Mouse (Mus musculus) stomach, embryonic 16.5 days (tissue): ENCODE measurements at regions not wholly inside any gene's neighbourhood (a gene's known extent, or its start where the extent isn't known, plus 50 kb on each side); places are given as distances from the start of the nearest gene placed in this dataset.

Source experiments
- ATAC-seq: fragments of 200-750 bp; cut with Nextera tagmentation; 2 replicates; pipeline ENCODE4 v1.8.0; 2017; ENCODE audit warnings: moderate number of reproducible peaks, moderate TSS enrichment; ENCODE audit not compliant: insufficient read depth, low FRiP score
- H3K27ac ChIP-seq: fragments of 300-500 bp; sonication (generic); 2 replicates; pipeline ENCODE4 v1.5.1; 2014; ENCODE audit warnings: low read length
- H3K27me3 ChIP-seq: fragments of 300-500 bp; sonication (generic); 2 replicates; pipeline ENCODE4 v1.6.1; 2014; ENCODE audit warnings: low read length, control low read depth, mixed read lengths; ENCODE audit not compliant: control insufficient read depth, insufficient read depth
- H3K36me3 ChIP-seq: fragments of 300-500 bp; sonication (generic); 2 replicates; pipeline ENCODE4 v1.6.1; 2014; ENCODE audit warnings: low read length; ENCODE audit not compliant: control insufficient read depth, insufficient read depth
- H3K4me1 ChIP-seq: fragments of 300-500 bp; sonication (generic); 2 replicates; pipeline ENCODE4 v1.6.1; 2014; ENCODE audit warnings: low read length, control low read depth, mixed read lengths; ENCODE audit not compliant: control insufficient read depth, insufficient read depth
- H3K4me2 ChIP-seq: fragments of 300-500 bp; sonication (generic); 2 replicates; pipeline ENCODE4 v1.6.1; 2014; ENCODE audit warnings: low read depth, low read length, mixed read lengths
- H3K4me3 ChIP-seq: fragments of 300-500 bp; sonication (generic); replicated peaks from 2 replicates; pipeline ENCODE4 v1.5.1; 2014; ENCODE audit warnings: mild to moderate bottlenecking, low read length
- H3K9ac ChIP-seq: fragments of 300-500 bp; sonication (generic); 2 replicates; pipeline ENCODE4 v1.6.1; 2014; ENCODE audit warnings: low read length
- H3K9me3 ChIP-seq: fragments of 300-500 bp; sonication (generic); replicated peaks from 2 replicates; pipeline ENCODE4 v1.6.1; 2016; ENCODE audit warnings: low read length, control low read depth; ENCODE audit not compliant: control insufficient read depth
- WGBS: fragments of 180-500 bp; shearing (Covaris S2); extraction: QIAGEN DNeasy Blood & Tissue Kit; methylation state at CpG from one replicate; pipeline ENCODE4 v1.1.7; 2014; 5-methylcytosine and 5-hydroxymethylcytosine counted together

DNA sequence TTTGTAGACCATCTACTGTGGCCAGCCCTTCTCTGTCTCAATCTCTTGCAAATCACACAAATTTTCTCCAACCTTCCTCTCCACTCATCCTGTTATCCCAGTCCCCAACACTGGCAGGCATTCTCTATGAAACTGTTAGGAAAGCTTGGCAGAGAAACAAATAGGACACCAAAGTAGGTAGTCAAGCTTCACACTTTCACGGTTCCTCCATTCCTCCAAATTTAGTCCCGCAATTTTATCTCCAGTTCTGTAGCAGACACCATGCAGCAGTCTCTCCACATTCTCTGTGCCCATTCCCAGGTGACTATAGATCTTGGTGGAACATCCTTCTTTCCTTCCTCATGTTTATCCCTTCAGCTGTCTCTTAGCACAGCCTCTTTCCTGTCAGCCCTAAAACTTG lies 856.9 kb downstream of the Zpld1 start:
- Histone ChIP-seq H3K4me1 (no peaks in the 10 kb centered on the region), H3K27me3 (no peaks in the 10 kb centered on the region), H3K9ac (no peak overlapping the region), H3K9me3 (no peaks in the 10 kb centered on the region), H3K27ac (no peak overlapping the region), H3K4me2 (no peak overlapping the region), H3K4me3 (no peak overlapping the region), H3K36me3 (no peaks in the 10 kb centered on the region)
- WGBS = 90% methylated on average over 2 of the region's 2 CpGs
- ATAC-seq = no peak

DNA sequence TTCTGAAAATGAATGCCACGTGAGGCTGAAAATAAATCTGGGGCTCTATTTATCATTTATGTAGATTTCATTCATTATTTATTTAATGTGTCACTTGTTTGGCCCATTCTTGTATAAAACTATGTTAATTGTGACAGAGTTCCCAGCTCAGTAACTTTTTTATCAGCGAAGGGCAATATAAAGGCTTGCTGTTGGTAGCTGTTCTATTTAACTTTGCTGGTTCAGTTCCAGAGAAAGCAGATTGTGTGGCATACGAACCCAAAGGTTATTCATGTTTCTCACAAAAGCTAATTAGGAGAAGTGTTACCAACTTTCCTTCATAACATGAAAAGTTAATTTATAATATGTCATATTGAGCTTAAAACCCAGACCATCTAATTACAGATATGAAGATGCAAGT lies 891.1 kb downstream of the Zpld1 start:
- H3K4me1 ChIP-seq = no peaks in the 10 kb centered on the region
- no peak overlapping the region for H3K27ac ChIP-seq
- no peak overlapping the region for H3K4me3 ChIP-seq
- ATAC-seq = no peak
- no peaks in the 10 kb centered on the region for H3K27me3 ChIP-seq
- no peaks in the 10 kb centered on the region for H3K36me3 ChIP-seq
- H3K9me3 ChIP-seq = no peaks in the 10 kb centered on the region
- no peak overlapping the region for H3K4me2 ChIP-seq
- WGBS = 70% methylated on average over 3 of the region's 3 CpGs
- H3K9ac ChIP-seq = no peak overlapping the region

DNA sequence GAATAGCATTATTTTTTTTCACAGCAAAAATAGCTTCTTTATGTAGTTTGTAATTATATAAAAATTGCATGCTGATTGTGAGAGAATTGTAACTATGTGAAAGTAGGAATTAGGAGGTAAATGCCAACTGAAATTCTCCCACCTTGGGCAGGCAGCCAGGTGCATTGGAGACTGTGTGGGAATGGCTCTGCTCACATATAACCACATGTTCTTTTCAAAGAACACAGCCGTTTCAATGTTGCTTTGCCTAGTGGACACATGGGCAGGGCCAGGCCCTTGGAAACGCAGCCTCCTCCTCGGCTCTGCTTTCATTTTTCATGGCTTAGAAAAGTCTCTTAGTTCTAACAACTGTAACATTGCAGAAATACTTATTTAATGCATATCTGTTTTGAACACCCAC lies 913.8 kb downstream of the Zpld1 start:
- no peaks in the 10 kb centered on the region for H3K36me3 ChIP-seq
- no peak overlapping the region for H3K4me2 ChIP-seq
- no peaks in the 10 kb centered on the region for H3K9me3 ChIP-seq
- no peak overlapping the region for H3K27ac ChIP-seq
- H3K9ac ChIP-seq = no peak overlapping the region
- no peaks in the 10 kb centered on the region for H3K27me3 ChIP-seq
- ATAC-seq = no peak
- WGBS = 64% methylated on average over 3 of the region's 3 CpGs
- no peak overlapping the region for H3K4me3 ChIP-seq
- no peaks in the 10 kb centered on the region for H3K4me1 ChIP-seq

DNA sequence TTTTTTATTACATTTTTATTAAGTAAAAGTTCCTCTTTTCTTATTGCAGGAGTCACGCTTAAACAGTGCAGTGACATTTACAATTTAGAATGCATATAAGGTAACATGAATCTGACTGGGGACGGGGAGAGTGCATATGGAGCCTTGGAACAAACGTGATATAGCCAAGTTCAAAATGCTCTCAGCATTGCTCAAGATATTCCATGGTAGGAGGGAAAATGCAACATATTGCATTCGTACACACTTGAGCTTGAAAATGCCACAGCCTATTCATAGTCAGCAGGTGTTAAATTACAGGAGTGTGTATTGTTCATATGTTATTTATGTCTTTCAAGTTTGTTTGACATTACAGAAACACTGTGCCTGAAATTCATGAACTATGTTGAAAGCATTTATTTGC lies 922.8 kb downstream of the Zpld1 start:
- Histone ChIP-seq H3K27ac (no peak overlapping the region), H3K9ac (no peak overlapping the region), H3K4me1 (no peaks in the 10 kb centered on the region), H3K4me2 (no peak overlapping the region), H3K27me3 (no peaks in the 10 kb centered on the region), H3K36me3 (no peaks in the 10 kb centered on the region), H3K9me3 (no peaks in the 10 kb centered on the region), H3K4me3 (no peak overlapping the region)
- 56% methylated on average over 4 of the region's 4 CpGs for WGBS
- ATAC-seq = no peak

DNA sequence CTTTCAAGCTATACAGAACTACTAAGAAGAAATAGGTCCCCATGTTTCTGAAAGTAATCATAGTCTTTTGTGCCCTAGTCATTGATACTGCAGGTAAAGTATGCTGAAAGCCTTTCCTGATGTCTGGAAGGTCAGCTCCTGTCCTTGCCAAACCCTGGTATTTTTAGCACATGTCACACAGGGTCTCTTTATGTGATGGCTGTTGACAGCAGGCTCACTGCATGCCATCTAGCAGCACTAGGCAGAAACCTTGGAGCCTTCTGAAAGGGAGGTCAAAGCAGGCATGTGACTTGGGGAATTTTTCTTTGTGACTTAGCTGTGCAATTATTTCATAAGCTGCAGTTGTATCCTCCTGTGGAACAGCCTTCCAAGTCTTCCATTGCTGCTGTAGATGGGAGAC lies 943.4 kb downstream of the Zpld1 start:
- no peak overlapping the region for H3K9ac ChIP-seq
- H3K36me3 ChIP-seq = no peaks in the 10 kb centered on the region
- H3K4me3 ChIP-seq = no peak overlapping the region
- H3K27me3 ChIP-seq = no peaks in the 10 kb centered on the region
- H3K9me3 ChIP-seq = no peaks in the 10 kb centered on the region
- no peaks in the 10 kb centered on the region for H3K4me1 ChIP-seq
- H3K27ac ChIP-seq = no peak overlapping the region
- no peak for ATAC-seq
- H3K4me2 ChIP-seq = no peak overlapping the region

DNA sequence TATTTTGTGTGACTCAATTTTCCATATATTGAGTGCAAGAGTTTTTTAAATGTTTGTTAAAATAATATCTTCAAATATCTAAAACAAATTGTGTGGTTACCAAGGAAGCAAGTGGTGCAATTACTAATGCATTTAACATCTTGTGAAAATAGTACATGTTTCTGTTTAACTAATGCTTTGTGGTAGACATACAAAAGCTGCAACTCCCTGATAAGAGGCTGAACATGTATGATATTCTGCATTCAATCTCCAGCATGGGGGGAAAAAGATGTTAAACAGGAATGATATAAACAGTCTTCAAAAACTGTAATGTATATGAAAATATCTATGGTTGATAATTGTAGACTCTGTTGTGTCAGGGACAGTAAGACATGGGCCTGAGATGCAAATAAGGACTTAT lies 949.0 kb downstream of the Zpld1 start:
- H3K4me1 ChIP-seq = no peaks in the 10 kb centered on the region
- no peaks in the 10 kb centered on the region for H3K27me3 ChIP-seq
- no peak overlapping the region for H3K9ac ChIP-seq
- no peaks in the 10 kb centered on the region for H3K9me3 ChIP-seq
- H3K4me3 ChIP-seq = no peak overlapping the region
- ATAC-seq = no peak
- H3K36me3 ChIP-seq = no peaks in the 10 kb centered on the region
- H3K4me2 ChIP-seq = no peak overlapping the region
- no peak overlapping the region for H3K27ac ChIP-seq

DNA sequence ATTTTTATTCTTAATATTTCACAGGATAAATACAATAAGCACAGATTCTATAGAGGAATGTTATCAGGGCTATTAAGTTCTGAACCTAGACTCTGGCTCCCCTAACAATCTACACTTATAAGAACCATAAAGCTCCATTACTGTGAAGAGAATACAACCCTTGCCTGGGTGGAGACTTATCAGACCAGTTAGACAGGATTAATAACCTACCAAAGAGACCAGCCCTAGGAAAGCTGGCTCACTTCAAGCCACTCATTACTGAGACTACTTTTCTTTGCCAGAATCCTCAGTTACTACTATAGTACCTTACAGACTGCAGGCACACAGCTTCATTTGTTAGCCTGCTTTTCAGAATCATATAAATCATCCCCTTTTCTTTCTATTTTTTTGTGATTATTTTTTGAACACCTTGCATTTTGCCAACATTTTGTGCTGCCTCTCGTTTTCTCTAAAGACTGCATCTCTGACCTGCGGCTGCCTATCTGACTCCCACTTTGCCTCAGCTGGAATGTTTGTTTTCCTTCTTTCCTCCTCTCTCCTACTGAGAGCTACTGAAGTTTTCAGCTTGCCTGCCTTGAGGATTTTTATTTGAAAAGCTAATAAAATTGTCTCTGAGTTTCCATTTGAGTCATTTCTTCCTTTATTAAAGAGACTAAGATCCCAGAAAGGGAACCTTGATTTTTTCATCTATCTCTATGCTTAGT lies 951.5 kb downstream of the Zpld1 start:
- H3K4me3 ChIP-seq = no peak overlapping the region
- peak; percentile 88; the same call in 1 of the 2 replicates for ATAC-seq
- no peaks in the 10 kb centered on the region for H3K36me3 ChIP-seq
- H3K9me3 ChIP-seq = no peaks in the 10 kb centered on the region
- WGBS = 44% methylated on average over 2 of the region's 2 CpGs
- H3K4me2 ChIP-seq = 0 out of 2 replicates have a peak overlapping the region, but pooled peaks have one; percentile 12
- no peak overlapping the region for H3K9ac ChIP-seq
- H3K27me3 ChIP-seq = no peaks in the 10 kb centered on the region
- H3K4me1 ChIP-seq = no peaks in the 10 kb centered on the region
- peak overlapping the region; percentile 75 for H3K27ac ChIP-seq
